Mouse (Mus musculus) urinary bladder, adult 2 months (tissue): Measurements from ENCODE around the gene Efcab9. TPM values are rescaled to one million over a fixed set of nuclear protein-coding genes. Genes with fewer than 3 reads are reported as not detected.
"Not testable (repeated sequence)": the region's sequence is repeated elsewhere in the genome, so short reads cannot be mapped to it uniquely, and the experiment has no call there.

Source experiments
- DNase-seq: peaks from one replicate; pipeline ENCODE4 v3.0.0; 2022; ENCODE audit warnings: low spot score
- polyA plus RNA-seq: library from polyadenylated mRNA; depleted of rRNA; stranded (reverse); fragments of >200 nt; gene quantifications from 2 replicates; pipeline ENCODE4 v1.2.3, GENCODE M21; 2012

Gene Efcab9
- polyA plus RNA-seq, 1 experiment: 0.76 TPM

DNA sequence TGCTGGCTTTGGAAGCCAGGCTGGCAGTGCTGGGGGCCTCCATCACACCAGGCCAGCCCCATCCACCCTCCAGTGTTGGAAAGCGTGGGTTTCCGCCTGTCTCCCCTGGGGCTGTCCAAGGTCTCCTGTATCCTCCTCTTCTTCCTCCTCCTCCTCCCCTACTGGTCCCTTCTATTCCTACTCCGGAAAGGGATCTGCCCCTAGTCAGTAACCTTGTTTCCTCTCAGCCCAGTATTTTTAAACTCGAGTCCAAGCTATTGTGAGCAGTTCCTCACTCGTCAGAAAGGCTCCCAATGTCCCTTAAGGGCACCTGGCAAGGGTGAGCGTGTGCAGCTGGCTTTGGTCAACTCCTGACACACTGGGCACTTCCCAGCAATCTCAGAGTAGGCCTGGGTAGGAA lies 6.6 kb upstream of the Efcab9 start:
- no peak for DNase-seq

DNA sequence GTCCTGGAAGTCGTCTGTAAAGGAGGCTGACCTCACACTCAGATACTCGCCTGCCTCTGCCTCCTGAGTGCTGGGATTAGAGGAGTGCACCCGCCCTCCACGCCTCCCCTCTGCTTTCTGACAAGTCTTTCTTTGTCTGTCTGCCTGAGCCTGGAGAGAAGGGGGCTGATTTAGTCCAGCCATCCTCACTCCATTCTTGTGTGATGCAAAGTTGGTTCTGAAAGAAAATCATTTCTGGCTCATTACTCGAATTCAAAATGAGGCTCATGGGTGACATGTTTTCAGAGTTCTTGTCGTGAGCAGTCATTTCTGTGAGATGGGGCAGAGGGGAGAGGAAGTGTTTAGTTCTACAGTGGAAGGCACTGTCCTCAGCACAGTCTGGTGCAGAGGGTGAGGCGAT lies 5.1 kb upstream of the Efcab9 start:
- no peak for DNase-seq

DNA sequence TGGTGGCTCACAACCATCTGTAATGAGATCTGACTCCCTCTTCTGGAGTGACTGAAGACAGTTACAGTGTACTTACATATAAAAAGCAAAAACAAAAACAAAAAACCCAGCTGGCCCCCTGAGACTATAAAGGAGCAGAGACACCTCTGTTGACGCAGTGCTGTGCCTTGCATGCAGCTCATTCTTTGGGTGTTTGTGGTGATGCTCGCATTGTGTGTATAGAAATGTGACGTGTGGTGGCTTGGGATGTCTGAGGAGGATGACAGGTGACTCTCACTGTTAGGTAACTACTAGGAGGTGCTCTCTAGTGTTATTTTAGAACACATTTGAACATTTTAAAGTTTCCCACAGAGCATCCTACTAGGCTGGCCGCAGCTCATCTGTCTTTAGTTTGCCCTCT lies 3.8 kb upstream of the Efcab9 start:
- no peak for DNase-seq

DNA sequence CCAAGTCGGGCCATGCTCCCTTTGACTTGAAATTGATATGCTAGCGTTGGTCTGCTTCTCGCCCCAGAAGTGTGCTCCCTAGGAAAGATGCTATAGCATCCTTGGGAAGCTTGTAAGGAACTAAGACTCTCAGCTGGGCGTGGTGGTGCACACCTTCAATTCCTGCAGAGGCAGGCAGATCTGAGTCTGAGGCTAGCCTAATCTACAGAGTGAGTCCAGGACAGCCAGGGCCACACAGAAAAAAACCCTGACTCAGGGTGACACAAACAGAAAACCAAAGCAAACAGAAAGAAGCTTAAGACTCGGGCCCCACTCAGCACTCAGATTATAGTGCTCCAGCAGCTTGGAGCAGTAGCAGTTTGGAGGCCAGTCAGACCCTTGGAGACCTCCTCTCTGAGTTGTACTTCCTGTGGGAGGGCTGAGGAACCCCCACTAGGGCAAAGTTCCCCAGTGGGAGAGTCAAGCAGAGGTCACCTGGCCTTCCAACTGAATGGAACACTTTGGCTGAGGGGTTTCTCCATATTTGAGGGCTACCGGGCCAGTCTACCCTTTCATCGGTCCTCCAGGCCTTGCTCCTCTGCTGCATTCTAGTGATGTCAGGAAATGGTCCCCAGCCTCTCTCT lies 2.7 kb upstream of the Efcab9 start:
- no peak for DNase-seq

- DNase-seq: no peak
These were observed 1.8 kb upstream of the Efcab9 start for GRCm38 (mm10) chr11:32533482-32534261.

- peak; percentile 91 for DNase-seq
These were observed 1.0 kb upstream of the Efcab9 start, which contains the start of gene Stk10 for GRCm38 (mm10) chr11:32532765-32533481. TSS of gene Stk10 (plus strand) at chr11:32533305.

DNA sequence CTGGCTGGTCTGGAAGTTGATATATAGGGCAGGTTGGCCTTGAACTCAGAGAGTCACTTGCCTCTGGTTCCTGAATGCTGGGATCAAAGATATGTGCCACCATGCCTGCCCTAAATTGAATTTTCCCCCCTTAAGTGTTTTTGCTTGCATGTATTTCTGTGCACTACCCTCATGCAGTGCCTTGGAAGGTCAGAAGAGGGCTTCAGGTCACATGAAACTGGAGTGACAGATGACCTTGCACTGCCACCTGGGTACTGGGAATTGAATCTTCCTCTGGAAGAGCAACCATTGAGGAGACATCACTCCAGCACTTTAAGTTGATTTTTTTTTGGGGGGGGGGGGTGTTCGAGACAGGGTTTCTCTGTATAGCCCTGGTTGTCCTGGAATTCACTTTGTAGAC lies 1.7 kb downstream of the Efcab9 start:
- DNase-seq: no peak

DNA sequence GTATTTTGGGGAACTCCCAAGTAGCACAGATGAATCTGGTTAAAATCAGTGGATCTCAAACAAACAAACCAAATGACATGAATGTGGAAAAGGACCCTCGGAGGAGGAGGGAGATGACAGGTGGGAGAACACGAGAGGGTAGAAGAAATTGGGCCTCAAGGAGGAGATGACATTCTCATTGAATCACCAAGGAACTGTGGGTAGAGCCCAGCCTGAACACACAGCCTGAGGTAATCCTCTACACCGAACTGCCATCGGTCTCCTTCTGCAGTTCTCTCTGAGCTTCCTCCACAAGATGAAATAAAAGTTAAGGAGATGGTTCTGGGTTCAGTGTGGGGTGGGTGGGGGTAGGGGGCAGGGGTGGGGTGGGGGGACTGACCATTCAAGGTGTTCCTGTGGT lies 4.9 kb downstream of the Efcab9 start:
- DNase-seq: no peak

- no peak for DNase-seq
These were observed 7.6 kb downstream of the Efcab9 start for GRCm38 (mm10) chr11:32524122-32524920.

DNA sequence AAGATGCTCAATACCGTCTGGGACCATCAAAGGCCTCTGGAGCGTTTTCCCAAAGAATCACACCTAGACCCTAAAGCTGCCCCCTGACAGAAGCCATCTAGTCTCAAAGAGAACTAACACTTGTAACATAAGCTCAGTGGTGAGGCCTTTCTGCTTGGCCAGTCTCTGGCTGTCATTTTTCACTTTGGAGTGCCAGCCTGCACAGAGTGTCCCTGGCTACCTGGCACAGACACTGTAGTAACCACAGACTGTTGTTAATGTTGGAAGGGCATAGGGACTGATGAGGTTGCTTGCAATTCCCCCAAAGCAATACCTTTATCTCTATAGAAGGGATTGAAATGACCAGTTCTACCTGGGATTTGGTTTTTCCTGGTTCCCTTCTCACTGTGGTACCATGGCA lies 10.6 kb downstream of the Efcab9 start:
- DNase-seq: no peak

DNA sequence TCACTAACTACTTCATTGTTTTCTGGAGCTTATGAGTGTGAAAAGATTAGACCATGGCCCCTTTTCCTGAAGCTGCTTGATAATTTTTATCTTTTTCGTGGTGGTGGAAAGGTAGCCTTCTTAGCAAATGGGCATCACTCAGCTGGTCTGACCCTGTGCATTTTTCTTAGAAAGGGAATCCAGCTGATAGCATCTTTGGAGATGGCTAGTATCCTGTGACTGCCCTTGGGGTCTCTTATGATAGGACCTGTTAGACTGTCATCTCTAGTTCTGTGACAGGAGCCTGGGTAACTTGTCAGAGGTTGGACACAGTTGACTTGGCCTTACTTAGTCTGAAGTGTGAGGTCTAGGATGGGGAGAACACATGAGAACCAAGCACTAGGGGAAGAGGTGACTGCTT lies 12.5 kb downstream of the Efcab9 start:
- DNase-seq: no peak

DNA sequence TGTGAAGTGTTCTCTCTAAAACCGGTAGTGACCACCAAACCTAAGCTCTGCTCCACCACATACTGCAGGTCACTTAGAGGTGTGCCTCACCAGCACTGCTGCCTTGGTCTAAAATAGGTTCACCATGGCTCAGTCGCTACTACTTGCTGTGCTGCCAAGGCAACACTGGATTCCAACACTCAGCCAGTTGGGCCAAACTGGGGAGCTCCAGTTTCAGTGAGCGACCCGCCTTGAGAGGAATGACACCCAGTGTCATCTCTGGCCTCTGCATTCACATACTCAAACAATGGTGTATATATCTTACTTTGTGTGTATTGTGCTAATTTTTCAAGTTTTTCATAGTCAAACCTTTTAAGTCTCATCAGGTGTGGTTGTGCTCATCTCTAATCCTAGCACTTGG lies 13.1 kb downstream of the Efcab9 start:
- DNase-seq: no peak

GRCm38 (mm10) chr11:32516916-32517712 lies 14.8 kb downstream of the Efcab9 start:
- no peak for DNase-seq

- no peak for DNase-seq
These were observed 15.8 kb downstream of the Efcab9 start for GRCm38 (mm10) chr11:32516091-32516490.

DNA sequence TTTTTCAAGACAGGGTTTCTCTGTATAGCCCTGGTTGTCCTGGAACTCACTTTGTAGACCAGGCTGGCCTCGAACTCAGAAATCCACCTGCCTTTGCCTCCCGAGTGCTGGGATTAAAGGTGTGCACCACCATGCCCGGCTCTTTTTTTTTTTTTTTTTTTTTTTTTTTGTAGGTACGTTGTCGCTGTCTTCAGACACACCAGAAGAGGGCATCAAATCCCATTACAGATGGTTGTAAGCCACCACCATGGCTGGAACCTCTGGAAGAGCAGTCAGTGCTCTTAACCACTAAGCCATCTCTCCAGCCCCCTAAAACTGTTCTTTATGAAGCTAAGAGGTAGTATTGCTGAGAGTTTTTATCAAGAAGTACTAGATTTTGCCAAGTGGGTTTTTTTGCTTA lies 17.0 kb downstream of the Efcab9 start:
- not testable (repeated sequence) for DNase-seq

- DNase-seq: no peak
These were observed 21.0 kb downstream of the Efcab9 start for GRCm38 (mm10) chr11:32510930-32511329.

DNA sequence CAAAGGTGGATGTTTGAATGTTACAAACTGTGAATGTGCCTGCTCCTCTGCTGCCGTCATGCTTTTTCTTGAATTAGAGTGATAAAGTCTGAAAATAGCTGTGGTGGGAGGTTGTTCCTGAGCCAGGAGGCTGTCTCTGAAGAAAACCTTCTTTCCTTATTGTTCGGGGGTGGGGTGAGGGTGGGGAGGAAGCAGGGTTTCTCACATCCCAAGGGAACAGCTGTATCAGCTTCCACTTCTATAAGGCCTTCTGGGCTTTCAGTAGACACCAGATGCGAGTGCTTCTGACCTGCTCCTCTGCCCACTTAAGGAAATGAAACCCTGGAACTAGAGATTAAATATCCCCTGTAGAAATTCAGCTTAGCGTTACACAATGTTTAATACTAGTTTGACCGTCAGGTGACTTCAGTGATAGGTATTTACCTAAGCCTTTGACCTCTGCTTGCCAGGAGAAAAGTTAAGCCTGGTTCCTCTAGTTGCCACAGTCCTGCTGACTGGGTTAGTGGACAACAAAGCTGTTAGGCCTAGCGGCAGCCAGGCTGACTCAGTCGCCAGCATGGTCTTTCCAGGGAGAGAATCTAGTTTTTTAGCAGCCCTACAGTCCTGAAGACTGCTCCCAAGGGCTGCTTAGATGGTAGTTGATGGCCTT lies 26.7 kb downstream of the Efcab9 start:
- DNase-seq: no peak

DNA sequence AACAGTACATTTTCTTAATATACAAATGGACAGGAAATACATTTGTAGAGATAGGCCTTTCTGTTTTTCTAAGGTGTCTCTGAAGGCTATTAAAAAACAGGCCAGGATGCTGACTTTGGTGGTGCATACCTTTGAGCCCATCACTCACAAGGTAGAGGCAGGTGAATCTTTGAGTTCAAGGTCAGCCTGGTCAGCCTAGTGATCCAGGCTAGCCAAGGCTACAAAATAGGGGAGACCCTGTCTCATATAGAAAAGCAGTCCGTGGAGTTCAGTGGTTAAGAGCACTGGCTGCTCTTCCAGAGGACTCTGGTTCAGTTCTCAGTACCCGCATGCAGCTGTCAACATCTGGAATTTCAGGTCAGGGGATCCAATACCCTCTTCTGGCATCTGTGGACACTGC lies 28.2 kb downstream of the Efcab9 start:
- DNase-seq: no peak

DNA sequence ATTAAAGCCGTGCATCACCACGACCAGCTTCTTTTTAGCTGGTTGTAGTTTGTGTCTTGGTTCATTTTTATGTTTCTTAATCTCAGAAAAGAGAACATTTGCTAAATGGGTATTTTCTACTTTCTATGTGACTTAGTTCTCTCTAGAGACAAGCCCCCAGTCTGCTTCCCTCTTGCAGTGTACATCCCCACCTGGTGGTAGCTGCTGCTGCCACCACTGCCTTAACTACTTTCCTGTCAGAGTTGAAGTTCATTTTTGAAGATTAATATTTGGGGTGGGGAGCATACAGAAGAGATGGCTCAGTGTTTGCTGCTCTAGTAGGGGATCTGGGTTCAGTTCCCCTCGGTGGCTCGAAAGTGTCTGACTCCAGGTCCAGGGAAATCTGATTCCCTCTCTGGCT lies 31.9 kb downstream of the Efcab9 start:
- DNase-seq: no peak

DNA sequence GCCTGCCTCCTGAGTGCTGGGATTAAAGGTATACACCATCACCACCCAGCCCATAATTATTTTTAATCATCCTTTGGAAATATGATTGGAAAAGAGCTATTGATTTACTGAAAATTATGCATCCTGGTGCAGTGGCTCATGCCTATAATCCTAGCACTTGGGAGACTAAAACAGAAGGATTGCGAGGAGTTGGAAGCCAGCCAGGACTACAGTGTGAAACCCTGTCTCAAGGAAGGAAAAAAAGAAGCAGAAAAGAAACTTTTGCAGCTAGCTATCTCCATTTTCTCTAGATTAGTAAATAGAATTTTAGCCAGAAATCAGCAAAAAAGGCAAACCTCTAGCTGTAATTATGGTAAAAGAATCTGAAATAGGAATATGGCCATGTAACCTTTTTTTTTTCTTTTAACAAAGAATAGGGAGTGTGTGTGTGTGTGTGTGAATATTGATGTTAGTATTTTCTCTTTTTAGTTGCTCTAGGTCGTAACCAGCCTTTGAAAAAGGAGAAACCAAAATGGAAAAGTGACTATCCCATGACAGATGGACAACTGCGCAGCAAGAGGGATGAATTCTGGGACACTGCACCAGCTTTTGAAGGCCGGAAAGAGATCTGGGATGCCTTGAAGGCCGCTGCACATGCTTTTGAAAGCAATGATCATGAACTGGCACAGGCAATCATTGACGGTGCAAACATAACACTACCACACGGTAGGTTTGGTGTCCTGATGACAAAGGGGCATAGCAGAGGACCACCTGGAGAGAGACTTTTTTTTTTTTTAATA lies 32.9 kb downstream of the Efcab9 start:
- no peak for DNase-seq
